Mouse (Mus musculus) liver, embryonic 14.5 days (tissue): ENCODE results near the gene Fads3.

Experiments
- CTCF ChIP-seq: IDR thresholded peaks from 2 replicates; pipeline ENCODE4 v1.5.1; 2016; ENCODE audit warnings: antibody characterized with exemption, low read depth, control low read depth
- EP300 ChIP-seq: IDR thresholded peaks from 2 replicates; pipeline ENCODE4 v1.6.1; 2016; ENCODE audit warnings: antibody characterized with exemption, low read depth

- TF ChIP-seq CTCF, result no peak
- TF ChIP-seq EP300, result no peak
These were observed 67.3 kb downstream of the Fads3 start for GRCm38 (mm10) chr19:10108666-10109065.
